Mouse (Mus musculus) left cerebral cortex, postnatal 36 days (tissue): Measurements from ENCODE around the gene Acoxl. TPM values are rescaled to one million over a fixed set of nuclear protein-coding genes. Genes with fewer than 3 reads are reported as not detected.

ENCODE experiments used
- DNase-seq, 2 experiments: peaks; one replicate each; pipeline ENCODE4 v3.0.0; 2021 to 2022; ENCODE audit warnings: low spot score in 2 of 2, mixed read lengths in 1 of 2
- intact Hi-C: fragments of 180-260 bp; cut with DNase I; formaldehyde crosslinking; loops from one replicate; pipeline ENCODE4 v1.15.1; 2025
- total RNA-seq, 2 experiments: library from RNA; stranded (reverse); gene quantifications; 2 replicates each; pipeline ENCODE4 v1.2.3; 2021

Gene Acoxl
- total RNA-seq: not detected

- intact Hi-C loops: no loop called here
- no peak for DNase-seq
These were observed at the start of gene Acoxl for GRCm38 (mm10) chr2:127838576-127838975. TSS of gene Acoxl (plus strand) at chr2:127838876.

GRCm38 (mm10) chr2:127789138-127789537 is 49.5 kb upstream of the Acoxl start:
- intact Hi-C loops: no loop called here
- no peak for DNase-seq

- DNase-seq: no peak
- intact Hi-C loops: no loop called here
These were observed 48.9 kb upstream of the Acoxl start for GRCm38 (mm10) chr2:127789651-127790270.

GRCm38 (mm10) chr2:127791919-127792603 is 46.6 kb upstream of the Acoxl start, which contains the start of gene Mtln:
TSS of gene Mtln (minus strand) at chr2:127792488.
- peak; percentile 92 to 93 for DNase-seq
- intact Hi-C loops: no loop called here

GRCm38 (mm10) chr2:127831401-127832102 is 7.1 kb upstream of the Acoxl start, which contains the start of gene Bub1:
TSS of gene Bub1 (minus strand) at chr2:127831865.
- intact Hi-C loops: no loop called here
- DNase-seq: peak; percentile 88 to 89

- intact Hi-C loops: no loop called here
- no peak for DNase-seq
These were observed 6.4 kb upstream of the Acoxl start for GRCm38 (mm10) chr2:127832103-127832832.

GRCm38 (mm10) chr2:127832833-127833190 is 5.9 kb upstream of the Acoxl start:
- DNase-seq: no peak
- intact Hi-C loops: no loop called here

GRCm38 (mm10) chr2:127839425-127839824 is 749 bp downstream of the Acoxl start:
- DNase-seq: no peak
- intact Hi-C loops: no loop called here

- intact Hi-C loops: no loop called here
- DNase-seq: no peak
These were observed 2.7 kb downstream of the Acoxl start for GRCm38 (mm10) chr2:127841402-127841801.

- no peak for DNase-seq
- intact Hi-C loops: no loop called here
These were observed 3.7 kb downstream of the Acoxl start for GRCm38 (mm10) chr2:127842421-127842820.

- no peak for DNase-seq
- intact Hi-C loops: no loop called here
These were observed 6.8 kb downstream of the Acoxl start for GRCm38 (mm10) chr2:127845346-127845982.

- intact Hi-C loops: no loop called here
These were observed 7.3 kb downstream of the Acoxl start for GRCm38 (mm10) chr2:127846008-127846407.

GRCm38 (mm10) chr2:127846571-127846970 is 7.9 kb downstream of the Acoxl start:
- DNase-seq: no peak
- intact Hi-C loops: no loop called here

More at GRCm38 (mm10) chr2:127846008-127846407, 7.3 kb downstream of the Acoxl start:
- no peak for DNase-seq

- intact Hi-C loops: no loop called here
- DNase-seq: no peak
These were observed 11.7 kb downstream of the Acoxl start for GRCm38 (mm10) chr2:127850371-127850770.

- intact Hi-C loops: no loop called here
- DNase-seq: peak; percentile 10 to 24
These were observed 15.8 kb downstream of the Acoxl start for GRCm38 (mm10) chr2:127854332-127854991.

- intact Hi-C loops: no loop called here
- DNase-seq: no peak
These were observed 25.7 kb downstream of the Acoxl start for GRCm38 (mm10) chr2:127864381-127864780.

GRCm38 (mm10) chr2:127881063-127881462 is 42.4 kb downstream of the Acoxl start:
- intact Hi-C loops: no loop called here
- DNase-seq: no peak

- intact Hi-C loops: loop anchor here (1.0 to 5.0 kb wide), 3 partner anchors 233 to 684 kb away; no protein-coding TSS in a partner anchor
- peak; percentile 75 to 81 for DNase-seq
These were observed 50.8 kb downstream of the Acoxl start for GRCm38 (mm10) chr2:127889432-127889831.

GRCm38 (mm10) chr2:127889979-127890378 is 51.3 kb downstream of the Acoxl start:
- intact Hi-C loops: loop anchor here (1.0 to 5.0 kb wide), 3 partner anchors 232 to 683 kb away; no protein-coding TSS in a partner anchor
- no peak for DNase-seq
